Mouse (Mus musculus): ENCODE results near the gene Kdm4b. TPM values are rescaled to one million over a fixed set of nuclear protein-coding genes. Genes with fewer than 3 reads are reported as not detected.

The Kdm4b gene
- polyA plus RNA-seq, 1 experiment from 2014 or later = 36.9 TPM

GRCm38 (mm10) chr17:56401051-56401521 is 75.2 kb downstream of the Kdm4b start:
- H3K4me2 ChIP-seq = no peak overlapping the region
- peaks cover 2% of the 10 kb centered on the region; the same call in 1 of the 2 replicates for H3K4me1 ChIP-seq
- H3K9me3 ChIP-seq = no peaks in the 10 kb centered on the region
- WGBS = 97% methylated on average over 4 of the region's 4 CpGs
- ATAC-seq (ENCODE audit: insufficient number of reproducible peaks, insufficient read depth, low FRiP score, low TSS enrichment, low read depth) = no peak
- no peak overlapping the region for H3K27ac ChIP-seq
- no peak overlapping the region for H3K4me3 ChIP-seq
- no peak overlapping the region for H3K9ac ChIP-seq
- no peaks in the 10 kb centered on the region for H3K27me3 ChIP-seq
- H3K36me3 ChIP-seq = peaks cover 92% of the 10 kb centered on the region

GRCm38 (mm10) chr17:56405341-56405740 is 79.5 kb downstream of the Kdm4b start:
- peaks cover 29% of the 10 kb centered on the region for H3K4me1 ChIP-seq
- H3K27me3 ChIP-seq = no peaks in the 10 kb centered on the region
- H3K4me2 ChIP-seq = no peak overlapping the region
- peaks cover 49% of the 10 kb centered on the region for H3K36me3 ChIP-seq
- H3K27ac ChIP-seq = no peak overlapping the region
- ATAC-seq (ENCODE audit: insufficient number of reproducible peaks, insufficient read depth, low FRiP score, low TSS enrichment, low read depth) = no peak
- H3K4me3 ChIP-seq = no peak overlapping the region
- H3K9me3 ChIP-seq = no peaks in the 10 kb centered on the region
- WGBS = 87% methylated on average over 3 of the region's 3 CpGs
- no peak overlapping the region for H3K9ac ChIP-seq

GRCm38 (mm10) chr17:56405856-56406840 is 80.3 kb downstream of the Kdm4b start:
- WGBS = 80% methylated on average over 14 of the region's 14 CpGs
- peaks cover 49% of the 10 kb centered on the region for H3K36me3 ChIP-seq
- no peak for ATAC-seq (ENCODE audit: insufficient number of reproducible peaks, insufficient read depth, low FRiP score, low TSS enrichment, low read depth)
- H3K9me3 ChIP-seq = no peaks in the 10 kb centered on the region
- H3K27me3 ChIP-seq = no peaks in the 10 kb centered on the region
- H3K4me2 ChIP-seq = no peak overlapping the region; the same call in 1 of the 2 replicates
- H3K9ac ChIP-seq = no peak overlapping the region
- peaks cover 29% of the 10 kb centered on the region for H3K4me1 ChIP-seq
- H3K27ac ChIP-seq = peak overlapping the region; percentile 66
- no peak overlapping the region for H3K4me3 ChIP-seq

DNA sequence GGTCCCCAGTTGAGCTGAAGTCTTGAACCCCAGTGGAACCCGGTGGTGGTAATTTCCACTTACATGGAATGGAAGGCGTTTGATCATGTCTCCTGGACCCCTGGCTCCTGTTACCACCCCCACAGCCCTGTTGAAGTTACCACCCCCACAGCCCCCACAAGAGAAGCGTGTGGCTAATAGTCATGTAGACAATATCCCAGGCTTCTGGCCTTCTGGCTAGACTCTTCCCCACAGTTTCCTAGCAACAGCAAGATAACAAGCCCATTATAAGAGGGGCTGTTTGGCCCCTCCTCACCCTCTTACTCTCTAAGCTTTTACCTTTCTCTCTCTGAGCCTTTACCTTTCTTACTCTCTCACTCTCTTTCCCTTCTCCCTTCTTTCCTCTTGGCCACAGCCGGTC is 81.0 kb downstream of the Kdm4b start:
- Histone ChIP-seq H3K27ac (peak overlapping the region; percentile 66), H3K9me3 (no peaks in the 10 kb centered on the region), H3K36me3 (peaks cover 49% of the 10 kb centered on the region), H3K4me3 (no peak overlapping the region), H3K4me2 (no peak overlapping the region; the same call in 1 of the 2 replicates), H3K4me1 (peaks cover 29% of the 10 kb centered on the region), H3K27me3 (no peaks in the 10 kb centered on the region), H3K9ac (no peak overlapping the region)
- no peak for ATAC-seq (ENCODE audit: insufficient number of reproducible peaks, insufficient read depth, low FRiP score, low TSS enrichment, low read depth)
- WGBS = 62% methylated on average over 4 of the region's 4 CpGs

GRCm38 (mm10) chr17:56407379-56407778 is 81.5 kb downstream of the Kdm4b start:
- no peaks in the 10 kb centered on the region for H3K9me3 ChIP-seq
- no peak for ATAC-seq (ENCODE audit: insufficient number of reproducible peaks, insufficient read depth, low FRiP score, low TSS enrichment, low read depth)
- H3K9ac ChIP-seq = peak overlapping the region; percentile 27; the same call in 1 of the 2 replicates
- 54% methylated on average over 8 of the region's 8 CpGs for WGBS
- H3K4me3 ChIP-seq = no peak overlapping the region
- peak overlapping the region; percentile 66 for H3K27ac ChIP-seq
- H3K27me3 ChIP-seq = no peaks in the 10 kb centered on the region
- peaks cover 29% of the 10 kb centered on the region for H3K4me1 ChIP-seq
- no peak overlapping the region for H3K4me2 ChIP-seq
- H3K36me3 ChIP-seq = peaks cover 49% of the 10 kb centered on the region

DNA sequence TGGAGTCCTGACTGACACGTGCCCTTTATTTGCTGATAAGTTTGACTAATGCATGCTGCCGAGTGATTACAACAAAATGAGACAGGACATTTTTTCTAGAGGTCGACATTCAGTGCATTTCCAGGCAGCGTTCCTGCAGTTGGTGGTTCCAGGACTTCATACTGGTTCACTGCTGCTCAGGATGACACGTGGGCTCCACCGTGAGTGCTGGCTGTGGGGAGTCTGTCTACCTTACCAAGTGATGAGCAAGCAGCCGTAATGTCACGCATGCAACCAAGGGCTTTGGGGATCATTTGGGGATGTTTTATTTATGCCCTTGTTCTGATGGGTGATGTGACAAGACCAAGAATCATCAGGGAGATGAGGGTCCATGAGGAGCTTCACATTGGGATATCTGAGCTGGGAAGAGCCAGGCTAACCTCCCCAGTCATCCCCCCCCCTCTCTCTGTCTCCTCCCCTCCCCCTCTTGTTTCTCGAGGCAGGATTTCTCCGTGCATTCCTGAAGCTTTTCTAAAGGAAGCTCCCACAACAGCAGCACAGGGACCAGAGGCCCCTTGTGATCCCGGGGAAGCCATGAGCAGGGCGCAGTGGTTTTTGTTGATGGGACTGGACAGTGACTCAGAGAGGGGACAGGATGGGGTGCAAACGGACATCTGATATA is 83.2 kb downstream of the Kdm4b start:
- Histone ChIP-seq H3K4me1 (peaks cover 29% of the 10 kb centered on the region), H3K27ac (no peak overlapping the region), H3K4me2 (no peak overlapping the region), H3K36me3 (peaks cover 49% of the 10 kb centered on the region), H3K27me3 (no peaks in the 10 kb centered on the region), H3K9ac (no peak overlapping the region), H3K9me3 (no peaks in the 10 kb centered on the region), H3K4me3 (no peak overlapping the region)
- 46% methylated on average over 13 of the region's 13 CpGs for WGBS
- ATAC-seq (ENCODE audit: insufficient number of reproducible peaks, insufficient read depth, low FRiP score, low TSS enrichment, low read depth) = no peak

DNA sequence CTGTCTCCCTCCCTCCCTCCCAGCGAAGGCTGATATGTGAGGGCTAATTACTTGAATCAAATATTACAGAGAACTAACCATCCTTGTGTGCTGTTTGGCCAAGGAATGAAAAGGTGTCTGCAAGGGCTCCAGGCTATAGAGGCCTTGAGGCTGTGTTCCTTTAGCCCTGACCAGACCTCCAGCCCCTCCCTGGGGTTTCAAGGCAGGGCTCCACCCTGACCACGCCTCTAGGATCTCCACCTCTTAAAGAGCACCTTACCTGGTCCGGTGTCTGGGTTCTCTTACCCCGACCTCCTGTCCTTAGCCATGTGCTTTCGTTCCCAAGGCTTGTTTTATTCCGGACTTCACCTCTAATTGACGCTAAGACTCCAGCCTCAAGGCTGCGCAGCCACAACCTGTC is 83.9 kb downstream of the Kdm4b start:
- no peak overlapping the region for H3K4me2 ChIP-seq
- H3K27me3 ChIP-seq = no peaks in the 10 kb centered on the region
- ATAC-seq (ENCODE audit: insufficient number of reproducible peaks, insufficient read depth, low FRiP score, low TSS enrichment, low read depth) = no peak
- peaks cover 29% of the 10 kb centered on the region for H3K4me1 ChIP-seq
- no peak overlapping the region for H3K9ac ChIP-seq
- H3K36me3 ChIP-seq = peaks cover 49% of the 10 kb centered on the region
- H3K27ac ChIP-seq = no peak overlapping the region
- no peaks in the 10 kb centered on the region for H3K9me3 ChIP-seq
- 29% methylated on average over 8 of the region's 8 CpGs for WGBS
- H3K4me3 ChIP-seq = no peak overlapping the region

- Histone ChIP-seq H3K27ac (no peak overlapping the region), H3K9ac (no peak overlapping the region), H3K4me3 (no peak overlapping the region), H3K4me2 (no peak overlapping the region), H3K4me1 (peaks cover 23% of the 10 kb centered on the region), H3K36me3 (peaks cover 61% of the 10 kb centered on the region), H3K9me3 (no peaks in the 10 kb centered on the region), H3K27me3 (no peaks in the 10 kb centered on the region)
- no peak for ATAC-seq (ENCODE audit: insufficient number of reproducible peaks, insufficient read depth, low FRiP score, low TSS enrichment, low read depth)
- WGBS = 97% methylated on average over 7 of the region's 7 CpGs
These were observed 85.6 kb downstream of the Kdm4b start for GRCm38 (mm10) chr17:56411437-56411836.

DNA sequence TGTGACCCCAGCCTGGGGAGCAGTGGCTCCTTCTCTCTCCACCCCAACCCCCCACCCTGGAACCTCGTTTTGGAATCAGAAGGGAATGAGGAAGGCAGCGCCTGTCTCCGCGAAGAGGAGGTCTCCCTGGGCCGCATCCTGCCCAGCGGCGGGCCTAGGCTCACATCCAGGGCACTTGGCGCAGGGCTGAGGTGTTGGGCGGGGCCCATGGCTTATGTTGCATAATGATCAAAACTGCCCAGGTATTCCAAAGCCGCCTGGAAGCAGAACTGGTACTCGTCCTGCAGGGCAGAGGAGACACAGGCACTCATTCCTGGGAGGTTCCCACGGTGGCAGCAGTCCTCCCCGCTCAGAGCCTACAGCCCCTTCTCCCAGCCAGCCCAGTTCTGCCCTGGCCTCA is 87.3 kb downstream of the Kdm4b start:
- peaks cover 8% of the 10 kb centered on the region; the same call in 1 of the 2 replicates for H3K4me1 ChIP-seq
- H3K9me3 ChIP-seq = no peaks in the 10 kb centered on the region
- no peak for ATAC-seq (ENCODE audit: insufficient number of reproducible peaks, insufficient read depth, low FRiP score, low TSS enrichment, low read depth)
- H3K27ac ChIP-seq = no peak overlapping the region
- H3K36me3 ChIP-seq = peaks cover 77% of the 10 kb centered on the region
- no peak overlapping the region for H3K9ac ChIP-seq
- H3K27me3 ChIP-seq = no peaks in the 10 kb centered on the region
- H3K4me2 ChIP-seq = no peak overlapping the region
- 82% methylated on average over 13 of the region's 13 CpGs for WGBS
- no peak overlapping the region for H3K4me3 ChIP-seq

DNA sequence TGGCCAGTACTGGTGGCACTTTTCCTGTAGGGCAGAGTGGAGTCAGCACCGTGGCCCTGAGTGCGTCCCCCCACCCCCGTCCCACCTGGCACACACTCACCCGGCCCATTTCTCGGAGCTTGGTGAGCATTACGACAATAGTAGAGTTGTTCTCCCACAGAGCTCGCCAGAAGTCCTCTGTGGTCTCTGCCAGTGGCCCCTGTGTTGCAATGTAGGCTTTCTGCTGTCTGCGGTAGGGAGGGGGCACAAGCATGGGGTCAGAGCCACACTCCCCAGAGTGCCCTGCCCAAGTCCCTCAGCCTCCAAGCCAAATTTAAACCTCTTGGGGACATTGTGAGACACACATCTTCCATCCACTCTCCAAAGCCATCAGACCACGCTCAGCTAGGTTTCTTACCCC is 88.9 kb downstream of the Kdm4b start:
- no peak overlapping the region for H3K9ac ChIP-seq
- no peak for ATAC-seq (ENCODE audit: insufficient number of reproducible peaks, insufficient read depth, low FRiP score, low TSS enrichment, low read depth)
- no peaks in the 10 kb centered on the region for H3K27me3 ChIP-seq
- H3K4me1 ChIP-seq = peaks cover 3% of the 10 kb centered on the region; the same call in 1 of the 2 replicates
- H3K36me3 ChIP-seq = peaks cover 94% of the 10 kb centered on the region
- H3K27ac ChIP-seq = no peak overlapping the region
- no peak overlapping the region for H3K4me3 ChIP-seq
- H3K9me3 ChIP-seq = no peaks in the 10 kb centered on the region
- H3K4me2 ChIP-seq = no peak overlapping the region
- WGBS = 91% methylated on average over 9 of the region's 9 CpGs

DNA sequence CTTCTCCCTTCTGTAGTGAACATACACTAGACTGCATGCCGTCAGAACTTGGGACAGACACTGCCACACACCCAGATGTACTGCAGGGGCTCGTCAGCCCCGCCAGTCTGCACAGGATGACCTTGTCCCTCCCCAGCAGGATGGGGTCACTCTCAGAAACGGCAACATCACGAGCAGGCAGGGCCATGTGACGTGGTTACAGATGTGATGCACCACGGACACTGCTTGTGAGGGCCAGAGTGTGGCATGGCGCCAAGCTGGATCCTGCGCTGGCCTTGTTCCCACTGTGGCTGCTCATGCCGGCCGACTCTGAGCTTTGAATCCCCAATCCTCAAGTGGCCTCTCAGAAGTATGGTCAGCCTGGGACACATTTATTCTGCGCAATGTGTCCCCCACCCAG is 92.4 kb downstream of the Kdm4b start:
- Histone ChIP-seq H3K4me3 (no peak overlapping the region), H3K27me3 (no peaks in the 10 kb centered on the region), H3K36me3 (peaks cover 97% of the 10 kb centered on the region), H3K4me1 (no peaks in the 10 kb centered on the region), H3K9ac (no peak overlapping the region), H3K27ac (no peak overlapping the region), H3K4me2 (no peak overlapping the region), H3K9me3 (no peaks in the 10 kb centered on the region)
- no peak for ATAC-seq (ENCODE audit: insufficient number of reproducible peaks, insufficient read depth, low FRiP score, low TSS enrichment, low read depth)
- WGBS = 88% methylated on average over 12 of the region's 12 CpGs

Data from embryonic facial prominence, embryonic 13.5 days (tissue).